Mouse (Mus musculus) embryo, embryonic 11.5 days (tissue): ENCODE measurements around the gene Ncapd3.

Source experiments
- DNase-seq: peaks from one replicate; pipeline ENCODE4 v3.0.0-alpha.2; 2012; ENCODE audit warnings: low read depth, low spot score

Ncapd3 gene

GRCm38 (mm10) chr9:27043892-27044291 lies 13.9 kb downstream of the Ncapd3 start:
- no peak for DNase-seq

- no peak for DNase-seq
Observed at GRCm38 (mm10) chr9:27049492-27049891, 19.5 kb downstream of the Ncapd3 start.

- no peak for DNase-seq
Observed at GRCm38 (mm10) chr9:27058341-27058740, 28.4 kb downstream of the Ncapd3 start.

- DNase-seq, result no peak
Observed at GRCm38 (mm10) chr9:27070895-27071294, 40.9 kb downstream of the Ncapd3 start.

GRCm38 (mm10) chr9:27074677-27075076 lies 44.7 kb downstream of the Ncapd3 start:
- no peak for DNase-seq

- DNase-seq, result no peak
Observed at GRCm38 (mm10) chr9:27075812-27076211, 45.8 kb downstream of the Ncapd3 start.

GRCm38 (mm10) chr9:27086256-27086655 lies 56.3 kb downstream of the Ncapd3 start:
- no peak for DNase-seq

GRCm38 (mm10) chr9:27087402-27087801 lies 57.4 kb downstream of the Ncapd3 start:
- no peak for DNase-seq

- DNase-seq, result no peak
Observed at GRCm38 (mm10) chr9:27090134-27090533, 60.2 kb downstream of the Ncapd3 start.

- no peak for DNase-seq
Observed at GRCm38 (mm10) chr9:27090801-27091775, 61.1 kb downstream of the Ncapd3 start.

- no peak for DNase-seq
Observed at GRCm38 (mm10) chr9:27092916-27093315, 62.9 kb downstream of the Ncapd3 start.

- no peak for DNase-seq
Observed at GRCm38 (mm10) chr9:27098092-27098491, 68.1 kb downstream of the Ncapd3 start.

- no peak for DNase-seq
Observed at GRCm38 (mm10) chr9:27098557-27098956, 68.6 kb downstream of the Ncapd3 start.

GRCm38 (mm10) chr9:27099474-27099873 lies 69.5 kb downstream of the Ncapd3 start:
- no peak for DNase-seq

GRCm38 (mm10) chr9:27101466-27101865 lies 71.5 kb downstream of the Ncapd3 start:
- DNase-seq, result no peak

GRCm38 (mm10) chr9:27106081-27106480 lies 76.1 kb downstream of the Ncapd3 start:
- peak; percentile 38 for DNase-seq

- no peak for DNase-seq
Observed at GRCm38 (mm10) chr9:27108451-27108850, 78.5 kb downstream of the Ncapd3 start.

GRCm38 (mm10) chr9:27109533-27110514 lies 79.8 kb downstream of the Ncapd3 start:
- DNase-seq, result no peak

- DNase-seq, result no peak
Observed at GRCm38 (mm10) chr9:27110681-27111080, 80.7 kb downstream of the Ncapd3 start.

GRCm38 (mm10) chr9:27111756-27112155 lies 81.8 kb downstream of the Ncapd3 start:
- no peak for DNase-seq

- DNase-seq, result no peak
Observed at GRCm38 (mm10) chr9:27121254-27121653, 91.3 kb downstream of the Ncapd3 start.

- DNase-seq, result no peak
Observed at GRCm38 (mm10) chr9:27122076-27122475, 92.1 kb downstream of the Ncapd3 start.
